Mouse (Mus musculus) heart, embryonic 14.5 days (tissue): ENCODE measurements around the gene Cd34. TPM values are rescaled to one million over a fixed set of nuclear protein-coding genes. Genes with fewer than 3 reads are reported as not detected.

Source experiments
- ATAC-seq: fragments of 200-750 bp; cut with Nextera tagmentation; 2 replicates; pipeline ENCODE4 v1.8.0; 2017; ENCODE audit warnings: low read depth, moderate TSS enrichment; ENCODE audit not compliant: insufficient number of reproducible peaks, insufficient read depth, low FRiP score
- H3K27ac ChIP-seq, 2 experiments: fragments of 200-500 bp in 1 of 2; fragments of 300-500 bp in 1 of 2; sonication (generic) in 1 of 2; replicated peaks in 1 of 2; 2 replicates each; pipeline ENCODE4 v1.5.1; 2012 to 2014; ENCODE audit warnings: low read depth in 2 of 2, low read length in 2 of 2, control low read depth in 1 of 2, mild to moderate bottlenecking in 1 of 2, mixed read lengths in 1 of 2; ENCODE audit not compliant: control insufficient read depth in 1 of 2, insufficient read depth in 1 of 2
- H3K27me3 ChIP-seq: fragments of 300-500 bp; sonication (generic); 2 replicates; pipeline ENCODE4 v1.6.1; 2014; ENCODE audit warnings: mild to moderate bottlenecking, low read length, control low read depth; ENCODE audit not compliant: control insufficient read depth, insufficient read depth
- H3K36me3 ChIP-seq: fragments of 300-500 bp; sonication (generic); 2 replicates; pipeline ENCODE4 v1.6.1; 2014; ENCODE audit warnings: mild to moderate bottlenecking, control low read depth, low read length, mixed read lengths; ENCODE audit not compliant: control insufficient read depth, insufficient read depth
- H3K4me1 ChIP-seq, 2 experiments: fragments of 200-500 bp in 1 of 2; fragments of 300-500 bp in 1 of 2; sonication (generic) in 1 of 2; 2 replicates each; pipeline ENCODE4 v1.6.1; 2012 to 2014; ENCODE audit warnings: low read length in 2 of 2, control low read depth in 1 of 2, mixed read lengths in 1 of 2; ENCODE audit not compliant: control insufficient read depth in 2 of 2, insufficient read depth in 2 of 2
- H3K4me2 ChIP-seq: fragments of 300-500 bp; sonication (generic); 2 replicates; pipeline ENCODE4 v1.6.1; 2014; ENCODE audit warnings: mild to moderate bottlenecking, low read length
- H3K4me3 ChIP-seq, 2 experiments: fragments of 200-500 bp in 1 of 2; fragments of 300-500 bp in 1 of 2; sonication (generic) in 1 of 2; 2 replicates each; pipeline ENCODE4 v1.5.1; 2012 to 2014; ENCODE audit warnings: low read length in 2 of 2, mild to moderate bottlenecking in 2 of 2, control low read depth in 1 of 2, low read depth in 1 of 2, moderate library complexity in 1 of 2; ENCODE audit not compliant: control insufficient read depth in 1 of 2, insufficient read depth in 1 of 2
- H3K9ac ChIP-seq: fragments of 300-500 bp; sonication (generic); 2 replicates; pipeline ENCODE4 v1.6.1; 2014; ENCODE audit warnings: mild to moderate bottlenecking, low read length
- H3K9me3 ChIP-seq: fragments of 300-500 bp; sonication (generic); 2 replicates; pipeline ENCODE4 v1.6.1; 2016; ENCODE audit warnings: low read length, control low read depth; ENCODE audit not compliant: control insufficient read depth
- WGBS: fragments of 180-500 bp; shearing (Covaris S2); extraction: QIAGEN DNeasy Blood & Tissue Kit; methylation state at CpG from one replicate; pipeline ENCODE4 v1.1.7; 2014; 5-methylcytosine and 5-hydroxymethylcytosine counted together
- polyA plus RNA-seq: library from polyadenylated mRNA; unstranded; fragments of >200 nt; fragmentation: Nextera tagmentation; extraction: Ambion mirVana; gene quantifications from 2 replicates; pipeline ENCODE4 v1.2.1, GENCODE M21; 2014

The Cd34 gene
- polyA plus RNA-seq, 1 experiment from 2014 or later, result 103 TPM

DNA sequence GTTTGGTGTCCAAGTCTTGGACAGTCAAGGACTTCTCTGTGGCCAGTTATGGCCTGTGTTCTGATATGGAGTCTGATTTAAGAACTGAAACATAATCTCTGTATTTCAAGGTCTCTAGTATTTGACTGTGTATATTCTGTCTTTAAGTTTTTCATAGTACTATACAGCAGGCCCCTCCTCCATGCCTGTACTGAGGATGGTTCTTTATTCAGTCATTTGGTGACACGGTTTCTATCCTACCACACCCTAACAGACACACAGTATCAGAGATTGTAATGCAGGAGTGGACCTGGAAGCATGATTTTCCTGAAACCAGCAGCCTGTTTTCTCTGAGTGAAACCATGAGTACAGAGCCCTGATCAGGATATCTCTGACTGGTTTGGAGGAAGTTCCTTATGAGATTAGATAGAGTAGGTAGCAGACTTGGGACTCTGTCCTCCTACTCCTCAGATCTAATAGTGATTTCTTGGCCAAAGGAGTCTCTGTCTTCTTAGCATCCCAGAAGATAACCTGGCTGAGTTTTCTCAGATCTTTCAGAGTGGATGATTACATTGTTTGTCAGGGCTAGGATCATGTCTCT, 54.9 kb downstream of the Cd34 start:
- Histone ChIP-seq H3K27ac (no peak overlapping the region), H3K4me1 (peaks cover 4 to 9% of the 10 kb centered on the region in 2 experiments), H3K4me2 (no peak overlapping the region), H3K4me3 (no peak overlapping the region), H3K9me3 (no peaks in the 10 kb centered on the region), H3K9ac (no peak overlapping the region), H3K36me3 (no peaks in the 10 kb centered on the region), H3K27me3 (no peaks in the 10 kb centered on the region)
- 45% methylated on average over 1 of the region's 1 CpGs for WGBS
- no peak for ATAC-seq

DNA sequence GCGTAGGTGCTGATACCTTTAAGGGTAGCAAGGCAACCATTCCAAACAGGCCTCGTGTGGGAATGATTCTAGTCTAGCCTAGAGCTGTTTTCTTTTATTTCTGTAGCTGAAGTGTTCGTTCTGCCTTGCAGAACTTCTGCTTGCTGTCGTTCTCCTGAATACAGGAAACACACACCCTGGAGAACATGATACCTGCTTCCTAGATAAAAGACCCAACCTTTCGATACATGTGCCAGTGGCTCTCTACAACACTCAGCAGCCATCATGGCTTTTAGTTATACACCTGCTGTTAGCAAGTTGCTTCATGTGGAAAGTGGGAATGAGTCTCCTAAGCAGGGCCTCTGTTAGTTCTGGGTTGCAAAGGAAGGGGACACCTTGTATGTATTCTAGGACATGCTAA, 55.6 kb downstream of the Cd34 start:
- 58% methylated on average over 5 of the region's 5 CpGs for WGBS
- H3K36me3 ChIP-seq, result no peaks in the 10 kb centered on the region

DNA sequence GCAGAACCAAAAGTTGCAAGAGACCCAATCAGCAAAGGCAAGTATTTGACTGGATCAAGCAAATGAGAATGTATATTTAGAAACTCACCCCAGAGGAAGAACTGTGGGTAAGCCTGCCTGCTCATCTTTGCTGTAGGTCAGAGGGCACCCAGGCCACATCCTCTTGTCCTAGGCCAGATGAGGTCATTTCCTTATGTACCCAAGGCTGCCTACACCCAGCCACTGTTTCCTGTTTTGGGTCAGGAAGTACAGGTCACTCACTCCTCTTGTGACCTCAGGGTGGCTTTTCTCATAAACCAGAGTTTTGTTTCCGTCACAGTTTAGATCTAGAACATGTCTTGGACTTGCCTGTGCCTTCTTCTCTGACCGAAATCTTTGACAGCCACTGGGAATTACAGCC, 56.6 kb downstream of the Cd34 start:
- no peak for ATAC-seq
- Histone ChIP-seq H3K27me3 (no peaks in the 10 kb centered on the region), H3K9ac (no peak overlapping the region), H3K36me3 (no peaks in the 10 kb centered on the region), H3K27ac (no peak overlapping the region), H3K4me2 (no peak overlapping the region), H3K9me3 (no peaks in the 10 kb centered on the region), H3K4me1 (peaks cover 4 to 9% of the 10 kb centered on the region in 2 experiments), H3K4me3 (no peak overlapping the region)
- 67% methylated on average over 2 of the region's 2 CpGs for WGBS

More for the DNA sequence above, 55.6 kb downstream of the Cd34 start:
- ATAC-seq, result no peak
- H3K27me3 ChIP-seq, result no peaks in the 10 kb centered on the region
- H3K4me2 ChIP-seq, result no peak overlapping the region
- H3K27ac ChIP-seq, result no peak overlapping the region
- no peak overlapping the region for H3K4me3 ChIP-seq
- H3K4me1 ChIP-seq, result peaks cover 4 to 9% of the 10 kb centered on the region in 2 experiments
- no peaks in the 10 kb centered on the region for H3K9me3 ChIP-seq
- H3K9ac ChIP-seq, result no peak overlapping the region

DNA sequence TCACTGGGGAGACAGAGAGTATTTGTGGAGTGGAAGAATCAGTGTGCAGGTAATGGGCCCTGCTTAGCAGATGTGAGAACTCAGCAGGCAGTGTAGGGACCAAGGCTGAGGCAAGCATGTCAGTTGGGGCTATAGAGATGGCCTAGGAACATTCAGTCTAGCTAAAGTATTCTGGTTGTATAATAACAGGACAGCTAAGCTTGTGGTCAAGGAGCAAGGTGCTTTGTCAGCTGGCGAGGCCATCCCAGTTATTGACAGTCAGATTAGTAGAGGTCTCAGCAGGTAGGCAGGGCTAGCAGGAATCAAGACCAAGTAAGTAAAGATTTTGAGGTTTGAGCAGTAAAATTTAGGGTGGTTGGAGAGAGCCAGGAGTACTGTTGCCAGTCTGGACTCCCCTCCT, 59.8 kb downstream of the Cd34 start:
- Histone ChIP-seq H3K4me3 (no peak overlapping the region), H3K27me3 (no peaks in the 10 kb centered on the region), H3K4me2 (no peak overlapping the region), H3K36me3 (no peaks in the 10 kb centered on the region), H3K9me3 (no peaks in the 10 kb centered on the region), H3K4me1 (no peaks in the 10 kb centered on the region; a peak in 1 of 4 replicates), H3K27ac (no peak overlapping the region), H3K9ac (no peak overlapping the region)
- WGBS, result 88% methylated on average over 1 of the region's 1 CpGs
- ATAC-seq, result no peak

DNA sequence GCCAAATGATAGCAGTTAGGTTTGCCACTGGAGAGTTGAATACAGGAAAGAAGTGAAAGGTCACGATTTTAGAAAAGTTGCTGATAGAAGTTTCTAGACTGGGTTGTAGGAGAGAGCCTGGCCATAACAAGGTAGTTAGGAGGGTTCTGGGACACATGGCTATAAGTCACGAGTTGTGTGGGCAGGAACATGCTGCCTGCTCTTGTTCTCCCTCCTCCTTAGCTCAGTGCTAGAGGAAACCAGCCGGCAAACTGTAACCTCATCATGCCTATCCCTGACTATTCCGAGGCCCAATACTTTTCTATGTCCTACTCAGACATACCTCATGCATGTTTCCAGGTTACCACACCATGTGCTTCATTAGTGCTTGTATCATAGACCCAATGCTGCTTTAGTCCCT, 64.7 kb downstream of the Cd34 start:
- no peak for ATAC-seq
- 87% methylated on average over 4 of the region's 4 CpGs for WGBS
- no peak overlapping the region for H3K9ac ChIP-seq
- H3K27me3 ChIP-seq, result no peaks in the 10 kb centered on the region
- H3K4me1 ChIP-seq, result no peaks in the 10 kb centered on the region
- no peak overlapping the region for H3K27ac ChIP-seq
- H3K36me3 ChIP-seq, result no peaks in the 10 kb centered on the region
- no peak overlapping the region for H3K4me2 ChIP-seq
- H3K4me3 ChIP-seq, result no peak overlapping the region
- H3K9me3 ChIP-seq, result no peaks in the 10 kb centered on the region

DNA sequence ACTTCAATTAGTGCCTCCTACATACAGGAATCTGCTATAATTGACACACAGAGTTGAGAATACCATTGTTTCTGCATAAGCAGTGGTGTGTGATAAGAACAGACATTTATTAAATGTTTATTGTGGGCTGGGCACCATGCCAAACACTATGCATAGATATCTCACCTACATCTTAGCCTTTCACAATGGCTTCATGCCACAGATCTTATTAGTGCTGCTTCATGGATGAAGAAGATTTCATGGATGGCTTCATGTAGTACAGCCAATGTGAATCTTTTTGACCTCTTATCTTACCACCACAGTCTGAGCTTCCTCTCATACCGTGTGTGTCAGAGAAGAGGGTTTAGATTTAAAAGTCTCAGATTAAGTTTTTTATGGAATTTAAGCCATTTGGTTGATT, 65.6 kb downstream of the Cd34 start:
- ATAC-seq, result no peak
- Histone ChIP-seq H3K4me2 (no peak overlapping the region), H3K9ac (no peak overlapping the region), H3K4me1 (no peaks in the 10 kb centered on the region), H3K27me3 (no peaks in the 10 kb centered on the region), H3K4me3 (no peak overlapping the region), H3K9me3 (no peaks in the 10 kb centered on the region), H3K36me3 (no peaks in the 10 kb centered on the region), H3K27ac (no peak overlapping the region)
- 53% methylated on average over 1 of the region's 1 CpGs for WGBS

DNA sequence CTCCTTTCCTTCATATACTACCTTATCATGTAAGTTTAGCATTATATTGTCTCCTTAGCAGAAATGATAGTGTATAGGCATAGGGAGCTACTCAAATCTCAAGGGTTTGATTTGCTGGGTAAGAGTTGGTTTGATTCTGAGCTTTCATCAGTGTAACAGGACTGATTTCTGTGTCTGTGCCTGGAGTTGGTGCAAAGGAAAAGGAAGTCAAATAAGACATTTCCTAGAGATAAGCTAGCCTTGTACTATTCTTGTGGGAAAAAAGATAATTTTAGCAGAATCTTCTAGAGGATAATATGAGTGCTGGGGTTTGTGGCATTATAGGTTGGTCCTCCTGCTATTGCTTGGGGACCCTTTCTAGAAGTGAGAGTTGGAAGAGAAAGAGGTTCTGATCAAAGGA, 67.6 kb downstream of the Cd34 start:
- Histone ChIP-seq H3K4me3 (no peak overlapping the region), H3K36me3 (no peaks in the 10 kb centered on the region), H3K27ac (no peak overlapping the region), H3K27me3 (no peaks in the 10 kb centered on the region), H3K4me1 (no peaks in the 10 kb centered on the region), H3K9ac (no peak overlapping the region), H3K4me2 (no peak overlapping the region), H3K9me3 (no peaks in the 10 kb centered on the region)
- ATAC-seq, result no peak
